Mouse (Mus musculus): ENCODE measurements around the gene Svs2. TPM values are rescaled to one million over a fixed set of nuclear protein-coding genes. Genes with fewer than 3 reads are reported as not detected.
"Not testable (repeated sequence)": the region's sequence is repeated elsewhere in the genome, so short reads cannot be mapped to it uniquely, and the experiment has no call there.

Svs2 gene
- total RNA-seq (2014; rRNA removed): not detected in 2 replicates
- not detected in 2 replicates for polyA plus RNA-seq (2012; rRNA removed)

DNA sequence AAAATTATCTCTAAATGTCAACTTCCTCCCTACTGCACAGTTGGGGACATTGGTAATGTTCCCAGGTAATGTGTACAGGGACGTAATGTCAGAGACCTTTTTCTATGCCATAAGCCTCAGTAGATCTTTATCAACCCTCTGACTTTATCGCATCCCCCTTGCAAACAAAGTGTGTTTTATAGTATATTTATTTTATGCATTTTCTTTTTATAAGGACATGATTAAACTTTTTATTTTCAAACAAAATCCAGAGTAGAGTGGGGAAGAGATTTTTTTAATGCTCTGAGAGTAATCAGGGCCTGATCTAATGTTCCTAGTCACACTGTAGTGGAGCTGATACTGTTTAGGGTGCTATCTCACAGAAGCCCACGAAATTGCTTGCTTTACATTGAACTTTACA, at the start of gene Svs2:
Gene Svs2, minus strand, starts transcription at position 101 of the 400 bp plus-strand sequence.
- Histone ChIP-seq H3K36me3 (ENCODE audit: control insufficient read depth, insufficient read depth, low read length) (no peaks in the 10 kb centered on the region), H3K79me2 (ENCODE audit: control insufficient read depth, insufficient read depth, low read length) (no peaks in the 10 kb centered on the region), H3K27me3 (ENCODE audit: control insufficient read depth, insufficient read depth, low read length) (0 out of 2 replicates have a peak, but pooled peaks cover 3% of the 10 kb centered on the region), H3K27ac (replicated peaks; ENCODE audit: insufficient read depth, low read depth, low read length) (no peak within 1 kb of the TSS), H3K4me3 (ENCODE audit: insufficient read depth, low read depth, low read length) (no peak within 1 kb of the TSS), H3K9ac (ENCODE audit: low read depth, low read length) (no peak within 1 kb of the TSS), H3K4me1 (ENCODE audit: control insufficient read depth, insufficient read depth, low read length) (no peaks in the 10 kb centered on the region)
- WGBS: 77% methylated on average over 3 of the region's 3 CpGs
- TF ChIP-seq POLR2A (IDR thresholded peaks at IDR 0.05; ENCODE audit: extremely low read depth, insufficient read depth, low read length): no peak
- no peak for TF ChIP-seq CTCF (IDR thresholded peaks at IDR 0.05; ENCODE audit: low read depth, low read length)
- DNase-seq (ENCODE audit: extremely low read depth, low read depth, low spot score): no peak

DNA sequence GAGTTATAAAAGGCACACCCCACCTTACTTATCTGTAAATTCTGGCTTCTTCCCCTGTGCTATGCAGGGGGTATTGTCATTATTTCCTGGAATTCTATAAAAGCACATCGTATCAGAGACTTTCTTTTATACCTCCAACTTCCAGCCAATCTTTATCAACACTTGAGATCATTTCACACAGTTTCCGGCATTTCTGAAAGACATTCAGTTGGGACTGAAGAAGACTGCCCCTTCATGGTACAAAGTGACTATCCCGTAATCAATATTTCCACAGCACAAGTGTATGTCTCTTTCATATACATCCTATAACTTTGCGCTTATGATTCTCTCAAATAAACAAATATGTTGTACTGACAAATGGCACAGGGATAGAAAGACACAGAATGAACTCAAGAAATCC, 40.1 kb upstream of the Svs2 start, which contains the start of gene Svs4:
Gene Svs4, minus strand, starts transcription at position 101 of the 400 bp plus-strand sequence.
- H3K27ac ChIP-seq (replicated peaks; ENCODE audit: insufficient read depth, low read depth, low read length): no peak within 1 kb of the TSS
- no peaks in the 10 kb centered on the region for H3K36me3 ChIP-seq (ENCODE audit: control insufficient read depth, insufficient read depth, low read length)
- no peaks in the 10 kb centered on the region for H3K79me2 ChIP-seq (ENCODE audit: control insufficient read depth, insufficient read depth, low read length)
- no peaks in the 10 kb centered on the region for H3K27me3 ChIP-seq (ENCODE audit: control insufficient read depth, insufficient read depth, low read length)
- no peak within 1 kb of the TSS for H3K4me3 ChIP-seq (ENCODE audit: insufficient read depth, low read depth, low read length)
- TF ChIP-seq POLR2A (IDR thresholded peaks at IDR 0.05; ENCODE audit: extremely low read depth, insufficient read depth, low read length): no peak
- TF ChIP-seq CTCF (IDR thresholded peaks at IDR 0.05; ENCODE audit: low read depth, low read length): no peak
- 89% methylated on average over 4 of the region's 4 CpGs for WGBS
- H3K4me1 ChIP-seq (ENCODE audit: control insufficient read depth, insufficient read depth, low read length): no peaks in the 10 kb centered on the region
- DNase-seq (ENCODE audit: extremely low read depth, low read depth, low spot score): no peak
- no peak within 1 kb of the TSS for H3K9ac ChIP-seq (ENCODE audit: low read depth, low read length)

DNA sequence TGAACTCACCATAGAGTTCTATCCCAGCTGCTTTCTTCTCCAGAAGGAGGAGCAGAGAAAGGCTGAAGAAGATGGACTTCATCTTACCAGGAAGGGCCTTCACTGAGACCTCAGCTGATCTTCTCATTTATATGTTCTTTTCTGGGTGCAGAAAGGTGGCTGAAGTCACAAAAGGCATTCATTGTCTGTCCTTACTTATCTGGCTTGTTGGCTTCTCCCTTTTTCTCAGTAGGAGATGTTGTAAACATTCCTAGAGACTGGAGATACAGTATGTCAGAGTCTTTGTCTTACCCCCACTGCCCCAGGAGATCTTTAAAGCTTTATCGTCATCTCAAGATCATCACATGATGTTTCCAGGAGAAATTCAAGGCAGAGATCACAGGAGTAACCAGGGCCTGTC, 18.3 kb upstream of the Svs2 start, which contains the start of gene Svs3b:
Gene Svs3b, minus strand, starts transcription at position 101 of the 400 bp plus-strand sequence.
- WGBS: 74% methylated on average over 1 of the region's 1 CpGs
- not testable (repeated sequence) for H3K79me2 ChIP-seq (ENCODE audit: control insufficient read depth, insufficient read depth, low read length); H3K4me1 ChIP-seq (ENCODE audit: control insufficient read depth, insufficient read depth, low read length); H3K36me3 ChIP-seq (ENCODE audit: control insufficient read depth, insufficient read depth, low read length); H3K9ac ChIP-seq (ENCODE audit: low read depth, low read length); H3K4me3 ChIP-seq (ENCODE audit: insufficient read depth, low read depth, low read length); H3K27me3 ChIP-seq (ENCODE audit: control insufficient read depth, insufficient read depth, low read length); DNase-seq (ENCODE audit: extremely low read depth, low read depth, low spot score); H3K27ac ChIP-seq (replicated peaks; ENCODE audit: insufficient read depth, low read depth, low read length)

DNA sequence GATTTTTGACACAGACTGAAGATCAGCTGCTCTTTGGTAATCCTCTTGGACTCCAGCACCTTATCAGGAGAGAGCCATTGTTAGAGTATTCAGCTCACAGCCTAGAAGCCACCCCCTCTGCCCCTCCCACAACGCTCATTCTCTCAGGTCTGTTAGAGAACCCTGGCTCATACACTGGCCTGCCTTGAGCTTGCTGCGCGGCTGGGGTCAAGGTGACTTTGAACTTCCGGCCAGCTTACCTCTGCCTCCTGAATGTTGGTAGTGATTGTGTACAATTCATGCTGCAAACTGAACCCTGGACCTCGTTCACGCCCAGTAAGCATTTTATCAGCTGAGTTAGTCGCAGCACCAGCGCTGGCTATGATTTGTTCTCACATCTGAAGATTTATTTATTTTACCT, 5.6 kb downstream of the Svs2 start:
- H3K27me3 ChIP-seq (ENCODE audit: control insufficient read depth, insufficient read depth, low read length): 0 out of 2 replicates have a peak, but pooled peaks cover 3% of the 10 kb centered on the region
- no peak overlapping the region for H3K4me3 ChIP-seq (ENCODE audit: insufficient read depth, low read depth, low read length)
- no peaks in the 10 kb centered on the region for H3K4me1 ChIP-seq (ENCODE audit: control insufficient read depth, insufficient read depth, low read length)
- no peaks in the 10 kb centered on the region for H3K36me3 ChIP-seq (ENCODE audit: control insufficient read depth, insufficient read depth, low read length)
- H3K9ac ChIP-seq (ENCODE audit: low read depth, low read length): no peak overlapping the region
- DNase-seq (ENCODE audit: extremely low read depth, low read depth, low spot score): peak; percentile 85
- 31% methylated on average over 8 of the region's 8 CpGs for WGBS
- H3K27ac ChIP-seq (replicated peaks; ENCODE audit: insufficient read depth, low read depth, low read length): no peak overlapping the region
- TF ChIP-seq POLR2A (IDR thresholded peaks at IDR 0.05; ENCODE audit: extremely low read depth, insufficient read depth, low read length) (no peak), CTCF (IDR thresholded peaks at IDR 0.05; ENCODE audit: low read depth, low read length) (no peak)
- no peaks in the 10 kb centered on the region for H3K79me2 ChIP-seq (ENCODE audit: control insufficient read depth, insufficient read depth, low read length)

DNA sequence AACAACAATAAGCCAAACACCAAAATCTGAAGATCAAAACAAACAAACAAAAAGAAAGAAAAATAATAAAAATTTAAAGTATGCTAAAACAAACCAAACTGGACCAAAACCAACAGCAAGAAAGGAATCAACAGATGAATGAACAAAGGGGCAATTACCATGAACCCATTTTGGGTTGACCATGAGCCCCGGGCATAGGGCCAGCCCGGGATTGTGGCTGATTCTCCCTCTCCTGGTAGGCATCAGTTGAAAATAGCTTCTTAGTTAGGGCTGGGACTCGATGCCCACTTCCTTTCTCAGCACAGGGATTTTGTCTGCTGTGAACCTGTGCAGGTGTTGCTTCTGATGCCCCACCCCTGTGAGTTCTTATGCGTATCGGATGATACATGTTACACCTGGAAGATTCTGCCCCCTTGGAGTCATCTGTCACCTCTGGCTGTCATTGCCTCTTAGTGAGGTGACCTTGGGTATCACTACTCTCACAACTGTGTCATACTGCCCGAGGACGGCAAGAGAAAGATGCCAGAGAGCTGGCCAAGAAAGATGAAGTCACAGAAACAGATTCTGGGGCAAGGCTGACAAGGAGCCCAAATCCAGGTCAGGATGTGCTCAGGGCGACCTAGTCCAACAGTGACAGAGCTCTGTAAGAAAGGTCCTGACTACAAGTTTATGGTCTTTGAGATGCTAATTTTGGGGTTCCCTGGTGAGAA, 9.8 kb downstream of the Svs2 start:
- Histone ChIP-seq H3K27ac (replicated peaks; ENCODE audit: insufficient read depth, low read depth, low read length) (no peak overlapping the region), H3K9ac (ENCODE audit: low read depth, low read length) (no peak overlapping the region), H3K36me3 (ENCODE audit: control insufficient read depth, insufficient read depth, low read length) (no peaks in the 10 kb centered on the region), H3K4me1 (ENCODE audit: control insufficient read depth, insufficient read depth, low read length) (no peaks in the 10 kb centered on the region), H3K27me3 (ENCODE audit: control insufficient read depth, insufficient read depth, low read length) (no peaks in the 10 kb centered on the region), H3K79me2 (ENCODE audit: control insufficient read depth, insufficient read depth, low read length) (no peaks in the 10 kb centered on the region), H3K4me3 (ENCODE audit: insufficient read depth, low read depth, low read length) (no peak overlapping the region)
- TF ChIP-seq POLR2A (IDR thresholded peaks at IDR 0.05; ENCODE audit: extremely low read depth, insufficient read depth, low read length): no peak
- TF ChIP-seq CTCF (IDR thresholded peaks at IDR 0.05; ENCODE audit: low read depth, low read length): no peak
- DNase-seq (ENCODE audit: extremely low read depth, low read depth, low spot score): no peak
- WGBS: 82% methylated on average over 8 of the region's 8 CpGs

DNA sequence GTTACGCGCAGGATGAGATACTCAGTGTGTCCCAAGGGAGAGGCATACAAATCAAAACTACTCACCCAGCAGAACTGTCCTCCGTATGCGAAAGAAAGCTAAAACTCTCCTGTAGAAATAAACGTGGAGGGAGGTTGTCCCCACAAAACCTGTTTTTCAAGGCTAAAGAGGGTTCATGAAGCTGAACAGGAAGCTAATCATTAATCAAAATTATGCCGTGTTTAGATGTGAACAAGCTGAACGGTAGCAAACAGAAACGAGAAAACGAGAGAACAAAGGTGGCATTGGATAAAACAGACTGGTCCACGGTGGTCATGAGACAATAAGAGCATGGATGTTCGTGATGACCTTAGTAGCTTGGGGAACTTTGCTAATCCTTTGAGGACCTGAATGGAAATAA, 16.7 kb downstream of the Svs2 start, which contains the start of gene Wfdc15b:
Gene Wfdc15b, minus strand, starts transcription at position 139 of the 400 bp plus-strand sequence.
- WGBS: 59% methylated on average over 11 of the region's 11 CpGs
- H3K79me2 ChIP-seq (ENCODE audit: control insufficient read depth, insufficient read depth, low read length): no peaks in the 10 kb centered on the region
- TF ChIP-seq POLR2A (IDR thresholded peaks at IDR 0.05; ENCODE audit: extremely low read depth, insufficient read depth, low read length) (no peak), CTCF (IDR thresholded peaks at IDR 0.05; ENCODE audit: low read depth, low read length) (no peak)
- no peak within 1 kb of the TSS for H3K9ac ChIP-seq (ENCODE audit: low read depth, low read length)
- no peak within 1 kb of the TSS for H3K4me3 ChIP-seq (ENCODE audit: insufficient read depth, low read depth, low read length)
- no peak within 1 kb of the TSS for H3K27ac ChIP-seq (replicated peaks; ENCODE audit: insufficient read depth, low read depth, low read length)
- no peaks in the 10 kb centered on the region for H3K4me1 ChIP-seq (ENCODE audit: control insufficient read depth, insufficient read depth, low read length)
- no peaks in the 10 kb centered on the region for H3K36me3 ChIP-seq (ENCODE audit: control insufficient read depth, insufficient read depth, low read length)
- no peak for DNase-seq (ENCODE audit: extremely low read depth, low read depth, low spot score)
- H3K27me3 ChIP-seq (ENCODE audit: control insufficient read depth, insufficient read depth, low read length): no peaks in the 10 kb centered on the region
